Mouse (Mus musculus) heart, embryonic 15.5 days (tissue): ENCODE data around the gene Sfxn4. TPM values are rescaled to one million over a fixed set of nuclear protein-coding genes. Genes with fewer than 3 reads are reported as not detected.

Source experiments
- ATAC-seq: fragments of 200-750 bp; cut with Nextera tagmentation; replicated peaks from 2 replicates; pipeline ENCODE4 v1.8.0; 2017; ENCODE audit warnings: low read depth, moderate TSS enrichment; ENCODE audit not compliant: insufficient number of reproducible peaks, insufficient read depth, low FRiP score
- H3K27ac ChIP-seq: fragments of 300-500 bp; sonication (generic); 2 replicates; pipeline ENCODE4 v1.5.1; 2015; ENCODE audit warnings: mild to moderate bottlenecking, inconsistent platforms
- H3K27me3 ChIP-seq: fragments of 300-500 bp; sonication (generic); 2 replicates; pipeline ENCODE4 v1.6.1; 2015; ENCODE audit warnings: inconsistent platforms
- H3K36me3 ChIP-seq: fragments of 300-500 bp; sonication (generic); 2 replicates; pipeline ENCODE4 v1.6.1; 2015; ENCODE audit warnings: mild to moderate bottlenecking, inconsistent platforms
- H3K4me1 ChIP-seq: fragments of 300-500 bp; sonication (generic); replicated peaks from 2 replicates; pipeline ENCODE4 v1.6.1; 2015; ENCODE audit warnings: inconsistent platforms
- H3K4me2 ChIP-seq: fragments of 300-500 bp; sonication (generic); 2 replicates; pipeline ENCODE4 v1.6.1; 2015; ENCODE audit warnings: inconsistent platforms, mild to moderate bottlenecking, moderate library complexity
- H3K4me3 ChIP-seq: fragments of 300-500 bp; sonication (generic); 2 replicates; pipeline ENCODE4 v1.5.1; 2015; ENCODE audit warnings: mild to moderate bottlenecking, inconsistent platforms
- H3K9ac ChIP-seq: fragments of 300-500 bp; sonication (generic); 2 replicates; pipeline ENCODE4 v1.6.1; 2015; ENCODE audit warnings: mild to moderate bottlenecking, inconsistent platforms
- H3K9me3 ChIP-seq: fragments of 300-500 bp; sonication (generic); replicated peaks from 2 replicates; pipeline ENCODE4 v1.6.1; 2016; ENCODE audit warnings: inconsistent platforms
- WGBS: fragments of 180-500 bp; shearing (Covaris S2); methylation state at CpG from one replicate; pipeline ENCODE4 v1.1.7; 2015; ENCODE audit warnings: mixed read lengths; 5-methylcytosine and 5-hydroxymethylcytosine counted together
- polyA plus RNA-seq: library from polyadenylated mRNA; unstranded; fragments of >200 nt; fragmentation: Nextera tagmentation; extraction: Ambion mirVana; gene quantifications from 2 replicates; pipeline ENCODE4 v1.2.1, GENCODE M21; 2015

The Sfxn4 gene
- polyA plus RNA-seq, 1 experiment from 2014 or later: 7.2 TPM

- Histone ChIP-seq H3K36me3 (peaks cover 54% of the 10 kb centered on the region), H3K27me3 (no peaks in the 10 kb centered on the region)
These were observed 42.6 kb downstream of the Sfxn4 start for GRCm38 (mm10) chr19:60818677-60819076.

GRCm38 (mm10) chr19:60813133-60813532 lies 48.1 kb downstream of the Sfxn4 start:
- no peaks in the 10 kb centered on the region for H3K9me3 ChIP-seq
- peaks cover 13% of the 10 kb centered on the region; the same call in 1 of the 2 replicates for H3K36me3 ChIP-seq
- no peak overlapping the region for H3K4me2 ChIP-seq
- peaks cover 12% of the 10 kb centered on the region for H3K4me1 ChIP-seq
- no peak overlapping the region for H3K4me3 ChIP-seq
- WGBS: 94% methylated on average over 6 of the region's 6 CpGs
- no peak for ATAC-seq
- no peak overlapping the region for H3K27ac ChIP-seq
- no peaks in the 10 kb centered on the region for H3K27me3 ChIP-seq
- no peak overlapping the region for H3K9ac ChIP-seq

More at GRCm38 (mm10) chr19:60818677-60819076, 42.6 kb downstream of the Sfxn4 start:
- ATAC-seq: no peak
- Histone ChIP-seq H3K4me2 (no peak overlapping the region), H3K27ac (no peak overlapping the region), H3K4me1 (no peaks in the 10 kb centered on the region), H3K9me3 (no peaks in the 10 kb centered on the region), H3K4me3 (no peak overlapping the region), H3K9ac (no peak overlapping the region)
- 87% methylated on average over 6 of the region's 6 CpGs for WGBS

GRCm38 (mm10) chr19:60812036-60812389 lies 49.3 kb downstream of the Sfxn4 start:
- peak overlapping the region; percentile 70 for H3K4me2 ChIP-seq
- peak overlapping the region; percentile 79 for H3K9ac ChIP-seq
- H3K36me3 ChIP-seq: peaks cover 12% of the 10 kb centered on the region; the same call in 1 of the 2 replicates
- peak overlapping the region; percentile 72 for H3K4me3 ChIP-seq
- 0 out of 2 replicates have a peak overlapping the region, but pooled peaks have one; percentile 69 for H3K27ac ChIP-seq
- H3K9me3 ChIP-seq: no peaks in the 10 kb centered on the region
- no peak for ATAC-seq
- H3K27me3 ChIP-seq: no peaks in the 10 kb centered on the region
- 14% methylated on average over 10 of the region's 10 CpGs for WGBS
- H3K4me1 ChIP-seq: peaks cover 12% of the 10 kb centered on the region

GRCm38 (mm10) chr19:60811098-60812035 lies 49.9 kb downstream of the Sfxn4 start, which contains the start of gene Fam45a:
TSS of gene Fam45a (plus strand) at chr19:60811585.
- Histone ChIP-seq H3K4me3 (peak within 1 kb of the TSS; percentile 72), H3K36me3 (peaks cover 8% of the 10 kb centered on the region; the same call in 1 of the 2 replicates), H3K9me3 (no peaks in the 10 kb centered on the region), H3K4me2 (peak within 1 kb of the TSS; percentile 70), H3K9ac (peak within 1 kb of the TSS; percentile 79), H3K4me1 (peaks cover 12% of the 10 kb centered on the region), H3K27ac (peak within 1 kb of the TSS; percentile 69), H3K27me3 (no peaks in the 10 kb centered on the region)
- peak; percentile 100 for ATAC-seq
- WGBS: 2% methylated on average over 45 of the region's 45 CpGs

- Histone ChIP-seq H3K4me3 (no peak overlapping the region), H3K27me3 (no peaks in the 10 kb centered on the region), H3K27ac (no peak overlapping the region), H3K4me2 (no peak overlapping the region), H3K9me3 (no peaks in the 10 kb centered on the region), H3K4me1 (peaks cover 12% of the 10 kb centered on the region), H3K36me3 (no peaks in the 10 kb centered on the region), H3K9ac (no peak overlapping the region)
- no peak for ATAC-seq
- 66% methylated on average over 2 of the region's 2 CpGs for WGBS
These were observed 51.4 kb downstream of the Sfxn4 start for GRCm38 (mm10) chr19:60809927-60810326.

DNA sequence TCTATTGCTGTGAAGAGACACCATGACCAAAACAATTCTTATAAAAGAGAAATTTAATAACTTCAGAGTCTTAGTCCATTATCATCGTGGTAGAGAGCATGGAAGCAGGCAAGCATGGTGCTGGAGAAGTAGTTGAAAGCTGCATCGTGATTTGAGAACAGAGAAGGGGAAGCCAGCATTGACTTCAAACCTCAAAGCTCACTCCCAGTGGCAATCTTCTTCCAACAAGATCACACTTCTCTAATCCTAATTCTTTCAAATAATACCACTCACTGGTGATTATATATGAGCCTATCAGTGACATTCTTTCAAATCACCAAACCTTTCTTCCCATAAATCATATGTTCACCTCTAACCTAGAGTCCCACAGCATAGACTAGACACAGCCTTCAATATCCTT lies 56.4 kb downstream of the Sfxn4 start:
- no peaks in the 10 kb centered on the region for H3K4me1 ChIP-seq
- WGBS: 46% methylated on average over 2 of the region's 2 CpGs
- H3K9me3 ChIP-seq: no peaks in the 10 kb centered on the region
- no peaks in the 10 kb centered on the region for H3K36me3 ChIP-seq
- no peak overlapping the region for H3K4me3 ChIP-seq
- no peak for ATAC-seq
- H3K4me2 ChIP-seq: no peak overlapping the region
- H3K27me3 ChIP-seq: no peaks in the 10 kb centered on the region
- no peak overlapping the region for H3K9ac ChIP-seq
- H3K27ac ChIP-seq: no peak overlapping the region

GRCm38 (mm10) chr19:60799867-60800569 lies 61.3 kb downstream of the Sfxn4 start:
- H3K27me3 ChIP-seq: no peaks in the 10 kb centered on the region
- H3K27ac ChIP-seq: no peak overlapping the region
- H3K36me3 ChIP-seq: no peaks in the 10 kb centered on the region
- no peak for ATAC-seq
- WGBS: 66% methylated on average over 7 of the region's 7 CpGs
- no peak overlapping the region for H3K4me3 ChIP-seq
- H3K9ac ChIP-seq: no peak overlapping the region
- no peaks in the 10 kb centered on the region for H3K9me3 ChIP-seq
- H3K4me1 ChIP-seq: no peaks in the 10 kb centered on the region
- H3K4me2 ChIP-seq: no peak overlapping the region

DNA sequence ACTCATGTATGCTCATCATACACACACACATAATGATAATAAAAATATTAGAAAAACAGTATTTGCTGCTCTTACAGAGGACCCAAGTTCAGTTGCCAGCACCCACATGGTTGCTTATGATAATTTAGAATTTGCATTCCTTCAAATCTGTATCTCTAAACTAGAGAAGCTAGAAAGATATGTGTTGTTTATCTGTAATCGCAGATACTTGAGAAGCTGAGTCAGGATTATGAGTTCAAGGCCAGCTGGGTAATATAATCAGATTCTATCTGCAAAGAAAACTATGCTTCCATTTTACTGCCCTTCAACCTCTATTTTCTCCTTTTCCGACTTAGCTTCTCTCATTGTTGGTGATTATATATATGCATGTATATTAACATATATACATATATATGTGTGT lies 63.9 kb downstream of the Sfxn4 start:
- Histone ChIP-seq H3K4me1 (no peaks in the 10 kb centered on the region), H3K36me3 (no peaks in the 10 kb centered on the region), H3K4me3 (no peak overlapping the region), H3K27ac (no peak overlapping the region), H3K9ac (no peak overlapping the region), H3K4me2 (no peak overlapping the region), H3K27me3 (no peaks in the 10 kb centered on the region), H3K9me3 (no peaks in the 10 kb centered on the region)
- no peak for ATAC-seq
- WGBS: 87% methylated on average over 2 of the region's 2 CpGs

- H3K9me3 ChIP-seq: no peaks in the 10 kb centered on the region
- peaks cover 3% of the 10 kb centered on the region for H3K4me1 ChIP-seq
- H3K27ac ChIP-seq: no peak overlapping the region
- no peak overlapping the region for H3K4me2 ChIP-seq
- H3K36me3 ChIP-seq: no peaks in the 10 kb centered on the region
- ATAC-seq: no peak
- no peak overlapping the region for H3K9ac ChIP-seq
- no peak overlapping the region for H3K4me3 ChIP-seq
- H3K27me3 ChIP-seq: no peaks in the 10 kb centered on the region
- 76% methylated on average over 2 of the region's 2 CpGs for WGBS
These were observed 66.0 kb downstream of the Sfxn4 start for GRCm38 (mm10) chr19:60795244-60795643.

GRCm38 (mm10) chr19:60793170-60793707 lies 68.0 kb downstream of the Sfxn4 start:
- H3K27ac ChIP-seq: no peak overlapping the region
- no peak overlapping the region for H3K4me3 ChIP-seq
- no peaks in the 10 kb centered on the region for H3K9me3 ChIP-seq
- no peaks in the 10 kb centered on the region for H3K36me3 ChIP-seq
- peaks cover 7% of the 10 kb centered on the region for H3K4me1 ChIP-seq
- no peak overlapping the region for H3K9ac ChIP-seq
- H3K27me3 ChIP-seq: no peaks in the 10 kb centered on the region
- 66% methylated on average over 2 of the region's 2 CpGs for WGBS
- no peak for ATAC-seq
- H3K4me2 ChIP-seq: no peak overlapping the region

DNA sequence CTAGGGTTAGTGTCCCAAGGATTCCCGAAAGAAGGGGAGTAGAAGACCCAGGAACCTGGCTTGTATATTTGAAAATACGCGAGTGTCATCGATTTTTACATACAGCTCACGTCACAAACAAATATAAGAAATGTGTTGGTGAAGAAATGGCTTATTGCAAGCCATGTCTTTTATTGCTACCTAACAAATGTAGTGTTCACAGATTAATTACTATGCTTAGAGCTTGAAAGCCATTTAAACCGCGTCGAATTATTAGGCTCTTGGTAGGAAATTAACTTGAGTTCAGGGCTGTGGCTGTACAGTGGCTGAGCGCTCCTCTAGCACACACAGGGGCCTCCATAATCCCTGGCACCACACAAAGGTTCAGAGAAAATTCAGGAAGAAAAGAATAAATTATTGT lies 70.1 kb downstream of the Sfxn4 start:
- 13% methylated on average over 9 of the region's 9 CpGs for WGBS
- Histone ChIP-seq H3K27me3 (no peaks in the 10 kb centered on the region), H3K4me2 (peak overlapping the region; percentile 57), H3K36me3 (no peaks in the 10 kb centered on the region), H3K9me3 (no peaks in the 10 kb centered on the region), H3K27ac (peak overlapping the region; percentile 97), H3K4me3 (peak overlapping the region; percentile 98), H3K9ac (peak overlapping the region; percentile 99), H3K4me1 (peaks cover 20% of the 10 kb centered on the region)
- ATAC-seq: no peak
